Mouse (Mus musculus): ENCODE data around the gene Clec16a.
A peak's percentile ranks its signal among the peaks of the same experiment; 100 is the strongest.

Gene Clec16a

GRCm38 (mm10) chr16:10689748-10690318, 144.7 kb downstream of the Clec16a start:
- DNase-seq, result peak; percentile 24 to 56

GRCm38 (mm10) chr16:10690442-10690841, 145.3 kb downstream of the Clec16a start:
- DNase-seq, result no peak

- no peak for DNase-seq
Measured at GRCm38 (mm10) chr16:10691705-10692104, 146.6 kb downstream of the Clec16a start.

GRCm38 (mm10) chr16:10692848-10693247, 147.7 kb downstream of the Clec16a start:
- no peak for DNase-seq

- DNase-seq, result no peak
Measured at GRCm38 (mm10) chr16:10693424-10693823, 148.3 kb downstream of the Clec16a start.

GRCm38 (mm10) chr16:10694414-10694851, 149.3 kb downstream of the Clec16a start:
- peak; percentile 40 to 58 for DNase-seq

GRCm38 (mm10) chr16:10697861-10698659, 152.9 kb downstream of the Clec16a start:
- no peak for DNase-seq

GRCm38 (mm10) chr16:10699316-10699715, 154.2 kb downstream of the Clec16a start:
- DNase-seq, result no peak

- DNase-seq, result no peak
Measured at GRCm38 (mm10) chr16:10700160-10700559, 155.0 kb downstream of the Clec16a start.

- no peak for DNase-seq
Measured at GRCm38 (mm10) chr16:10702399-10702798, 157.3 kb downstream of the Clec16a start.

GRCm38 (mm10) chr16:10703932-10704331, 158.8 kb downstream of the Clec16a start:
- no peak for DNase-seq

- DNase-seq, result no peak
Measured at GRCm38 (mm10) chr16:10705396-10705795, 160.3 kb downstream of the Clec16a start.

- no peak for DNase-seq
Measured at GRCm38 (mm10) chr16:10711524-10711923, 166.4 kb downstream of the Clec16a start.

GRCm38 (mm10) chr16:10713041-10713440, 167.9 kb downstream of the Clec16a start:
- DNase-seq, result no peak

- peak; percentile 39 to 45 for DNase-seq
Measured at GRCm38 (mm10) chr16:10713441-10714239, 168.5 kb downstream of the Clec16a start.

GRCm38 (mm10) chr16:10715211-10715610, 170.1 kb downstream of the Clec16a start:
- no peak for DNase-seq

- DNase-seq, result no peak
Measured at GRCm38 (mm10) chr16:10715632-10716031, 170.5 kb downstream of the Clec16a start.

GRCm38 (mm10) chr16:10716696-10717095, 171.6 kb downstream of the Clec16a start:
- DNase-seq, result no peak

- no peak for DNase-seq
Measured at GRCm38 (mm10) chr16:10719971-10720370, 174.8 kb downstream of the Clec16a start.

GRCm38 (mm10) chr16:10722882-10723544, 177.9 kb downstream of the Clec16a start:
- no peak for DNase-seq

GRCm38 (mm10) chr16:10723816-10724647, 178.9 kb downstream of the Clec16a start:
- no peak for DNase-seq

- no peak for DNase-seq
Measured at GRCm38 (mm10) chr16:10725156-10725555, 180.0 kb downstream of the Clec16a start.
